Mouse (Mus musculus): ENCODE results near the gene Epb41l1.
A peak's percentile ranks its signal among the peaks of the same experiment; 100 is the strongest.

DNA sequence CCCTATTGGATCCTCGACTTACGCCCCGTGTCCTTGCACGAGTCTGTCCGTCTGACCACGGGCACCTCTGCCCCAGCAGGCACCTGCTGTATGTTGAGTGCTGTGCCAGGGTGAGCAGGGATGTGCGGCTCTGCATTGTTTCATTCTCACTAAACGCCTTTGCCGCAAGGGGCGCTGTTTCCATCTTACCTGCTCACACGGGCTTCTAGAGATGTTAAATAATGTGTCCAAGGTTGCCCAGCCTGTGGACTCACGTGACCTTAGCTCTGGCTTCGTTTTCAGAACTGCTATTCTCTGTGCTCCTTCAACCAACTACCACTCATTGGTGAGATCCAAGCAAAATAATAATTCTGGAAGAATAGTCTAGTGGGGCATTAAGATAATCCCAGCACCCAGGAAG lies 61.6 kb downstream of the Epb41l1 start:
- peak; percentile 82 for TF ChIP-seq CTCF (IDR thresholded peaks at IDR 0.05; ENCODE audit: low read depth)
- TF ChIP-seq EP300 (IDR thresholded peaks at IDR 0.05; ENCODE audit: low read depth): no peak

Measured in liver, postnatal 0 days (tissue).